Mouse (Mus musculus) midbrain, embryonic 11.5 days (tissue): ENCODE results near the gene Uhrf1bp1l. TPM values are rescaled to one million over a fixed set of nuclear protein-coding genes. Genes with fewer than 3 reads are reported as not detected.

ENCODE experiments used
- ATAC-seq: fragments of 200-750 bp; cut with Nextera tagmentation; 2 replicates; pipeline ENCODE4 v1.8.0; 2017; ENCODE audit warnings: moderate TSS enrichment, moderate library complexity; ENCODE audit not compliant: low FRiP score
- DNase-seq: peaks from one replicate; pipeline ENCODE4 v3.0.0; 2015; ENCODE audit warnings: low spot score; ENCODE audit errors: missing footprints
- H3K27ac ChIP-seq: fragments of 300-500 bp; sonication (generic); 2 replicates; pipeline ENCODE4 v1.5.1; 2014; ENCODE audit warnings: low read depth, low read length
- H3K27me3 ChIP-seq: fragments of 300-500 bp; sonication (generic); 2 replicates; pipeline ENCODE4 v1.6.1; 2014; ENCODE audit warnings: mild to moderate bottlenecking, low read length, moderate library complexity, mixed read lengths; ENCODE audit not compliant: control insufficient read depth, insufficient read depth
- H3K36me3 ChIP-seq: fragments of 300-500 bp; sonication (generic); 2 replicates; pipeline ENCODE4 v1.6.1; 2014; ENCODE audit warnings: mild to moderate bottlenecking, low read length, moderate library complexity, mixed read lengths; ENCODE audit not compliant: control insufficient read depth, insufficient read depth
- H3K4me1 ChIP-seq: fragments of 300-500 bp; sonication (generic); 2 replicates; pipeline ENCODE4 v1.6.1; 2014; ENCODE audit warnings: low read length; ENCODE audit not compliant: control insufficient read depth, insufficient read depth
- H3K4me2 ChIP-seq: fragments of 300-500 bp; sonication (generic); 2 replicates; pipeline ENCODE4 v1.6.1; 2014; ENCODE audit warnings: mild to moderate bottlenecking, moderate library complexity
- H3K4me3 ChIP-seq: fragments of 300-500 bp; sonication (generic); 2 replicates; pipeline ENCODE4 v1.5.1; 2014; ENCODE audit warnings: low read depth, low read length
- H3K9ac ChIP-seq: fragments of 300-500 bp; sonication (generic); 2 replicates; pipeline ENCODE4 v1.6.1; 2014; ENCODE audit warnings: low read length
- H3K9me3 ChIP-seq: fragments of 300-500 bp; sonication (generic); 2 replicates; pipeline ENCODE4 v1.6.1; 2016; ENCODE audit warnings: low read length; ENCODE audit not compliant: control insufficient read depth
- WGBS: fragments of 180-500 bp; shearing (Covaris S2); extraction: QIAGEN DNeasy Blood & Tissue Kit; methylation state at CpG from one replicate; pipeline ENCODE4 v1.1.7; 2014; 5-methylcytosine and 5-hydroxymethylcytosine counted together
- polyA plus RNA-seq: library from polyadenylated mRNA; unstranded; fragments of >200 nt; fragmentation: Nextera tagmentation; extraction: Ambion mirVana; gene quantifications from 2 replicates; pipeline ENCODE4 v1.2.1, GENCODE M21; 2014

Gene Uhrf1bp1l
- polyA plus RNA-seq, 1 experiment from 2014 or later = 28.8 TPM

DNA sequence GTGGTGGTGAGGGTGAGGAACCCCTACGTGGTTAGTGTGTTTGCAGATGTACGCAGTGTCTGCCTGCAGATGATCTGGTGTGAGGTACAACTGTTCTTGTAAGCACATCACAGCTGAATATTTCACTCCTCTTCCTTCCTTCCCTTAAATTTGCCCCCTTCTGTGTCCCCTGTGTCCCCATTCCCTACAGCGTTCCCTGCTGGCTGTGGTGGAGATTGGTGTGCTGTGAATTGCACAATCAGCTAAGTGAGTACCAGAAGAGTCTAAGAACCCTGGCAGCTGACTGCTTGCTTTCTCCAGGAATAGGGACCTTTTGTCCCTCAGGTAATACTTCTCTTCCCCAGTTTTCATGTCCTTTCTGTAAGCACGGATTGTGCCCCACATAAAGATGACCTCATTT is 10.4 kb downstream of the Uhrf1bp1l start:
- no peak overlapping the region for H3K4me2 ChIP-seq
- no peak for ATAC-seq
- no peaks in the 10 kb centered on the region for H3K36me3 ChIP-seq
- DNase-seq = no peak
- no peak overlapping the region for H3K4me3 ChIP-seq
- H3K27ac ChIP-seq = no peak overlapping the region
- no peak overlapping the region for H3K9ac ChIP-seq
- H3K4me1 ChIP-seq = no peaks in the 10 kb centered on the region
- 95% methylated on average over 4 of the region's 4 CpGs for WGBS
- H3K9me3 ChIP-seq = no peaks in the 10 kb centered on the region
- no peaks in the 10 kb centered on the region for H3K27me3 ChIP-seq

DNA sequence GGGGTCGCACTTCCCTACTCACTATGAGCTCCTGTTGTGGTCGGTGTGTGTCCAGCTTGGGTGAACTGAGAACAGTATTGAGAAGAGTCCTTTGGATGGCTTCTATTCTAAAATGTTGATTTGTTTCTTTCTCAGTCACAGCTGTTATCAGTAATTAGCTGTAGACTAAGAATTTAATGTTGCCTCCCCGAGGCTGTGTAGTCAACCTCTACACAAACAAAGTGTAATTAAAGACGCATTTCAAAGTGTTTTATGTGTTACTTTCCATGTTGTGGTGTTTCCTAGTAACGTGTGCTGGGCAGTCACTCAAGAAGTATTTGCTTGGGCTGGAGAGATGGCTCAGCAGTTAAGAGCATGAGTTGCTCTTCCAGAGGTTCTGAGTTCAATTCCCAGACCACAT is 16.0 kb downstream of the Uhrf1bp1l start:
- 95% methylated on average over 5 of the region's 5 CpGs for WGBS
- H3K4me1 ChIP-seq = no peaks in the 10 kb centered on the region
- H3K36me3 ChIP-seq = no peaks in the 10 kb centered on the region
- no peak overlapping the region for H3K4me2 ChIP-seq
- DNase-seq (no peak), ATAC-seq (no peak)
- no peaks in the 10 kb centered on the region for H3K27me3 ChIP-seq
- no peak overlapping the region for H3K27ac ChIP-seq
- no peak overlapping the region for H3K9ac ChIP-seq
- no peaks in the 10 kb centered on the region for H3K9me3 ChIP-seq
- H3K4me3 ChIP-seq = no peak overlapping the region

DNA sequence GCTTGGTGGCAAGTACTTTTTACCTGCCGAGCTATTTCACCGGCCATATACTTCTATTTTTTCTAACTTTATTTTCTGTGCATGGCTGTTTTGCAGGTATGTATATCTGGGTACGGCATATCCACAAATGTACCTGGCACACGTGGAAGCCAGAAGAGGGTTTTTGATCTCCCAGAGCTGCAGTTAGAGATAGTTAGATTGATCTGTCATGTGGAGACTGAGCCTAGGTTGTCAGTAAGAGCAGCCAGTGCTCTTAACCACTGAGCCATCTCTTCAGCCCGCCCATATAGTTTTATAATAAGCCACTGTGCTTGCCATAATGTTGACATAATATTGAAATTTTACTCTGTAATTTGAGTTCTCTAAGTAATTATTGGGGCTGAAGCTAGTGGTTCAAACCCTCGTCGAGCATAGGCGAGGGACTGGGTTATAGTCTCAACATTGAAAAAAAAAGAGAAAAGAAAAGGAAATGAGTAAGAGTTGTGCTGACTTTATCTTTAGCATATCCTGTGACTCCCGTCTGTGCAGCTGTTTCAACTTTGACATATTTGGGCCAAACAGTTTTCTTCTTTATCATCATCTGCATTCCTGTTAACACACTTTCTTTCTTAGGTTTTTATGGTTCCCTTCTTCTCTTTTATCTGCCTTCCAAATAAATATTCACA is 19.8 kb downstream of the Uhrf1bp1l start:
- Histone ChIP-seq H3K9ac (no peak overlapping the region), H3K4me1 (no peaks in the 10 kb centered on the region), H3K27ac (no peak overlapping the region), H3K4me2 (no peak overlapping the region), H3K36me3 (no peaks in the 10 kb centered on the region), H3K9me3 (no peaks in the 10 kb centered on the region), H3K27me3 (no peaks in the 10 kb centered on the region), H3K4me3 (no peak overlapping the region)
- ATAC-seq (no peak), DNase-seq (no peak)
- WGBS = 91% methylated on average over 9 of the region's 9 CpGs

DNA sequence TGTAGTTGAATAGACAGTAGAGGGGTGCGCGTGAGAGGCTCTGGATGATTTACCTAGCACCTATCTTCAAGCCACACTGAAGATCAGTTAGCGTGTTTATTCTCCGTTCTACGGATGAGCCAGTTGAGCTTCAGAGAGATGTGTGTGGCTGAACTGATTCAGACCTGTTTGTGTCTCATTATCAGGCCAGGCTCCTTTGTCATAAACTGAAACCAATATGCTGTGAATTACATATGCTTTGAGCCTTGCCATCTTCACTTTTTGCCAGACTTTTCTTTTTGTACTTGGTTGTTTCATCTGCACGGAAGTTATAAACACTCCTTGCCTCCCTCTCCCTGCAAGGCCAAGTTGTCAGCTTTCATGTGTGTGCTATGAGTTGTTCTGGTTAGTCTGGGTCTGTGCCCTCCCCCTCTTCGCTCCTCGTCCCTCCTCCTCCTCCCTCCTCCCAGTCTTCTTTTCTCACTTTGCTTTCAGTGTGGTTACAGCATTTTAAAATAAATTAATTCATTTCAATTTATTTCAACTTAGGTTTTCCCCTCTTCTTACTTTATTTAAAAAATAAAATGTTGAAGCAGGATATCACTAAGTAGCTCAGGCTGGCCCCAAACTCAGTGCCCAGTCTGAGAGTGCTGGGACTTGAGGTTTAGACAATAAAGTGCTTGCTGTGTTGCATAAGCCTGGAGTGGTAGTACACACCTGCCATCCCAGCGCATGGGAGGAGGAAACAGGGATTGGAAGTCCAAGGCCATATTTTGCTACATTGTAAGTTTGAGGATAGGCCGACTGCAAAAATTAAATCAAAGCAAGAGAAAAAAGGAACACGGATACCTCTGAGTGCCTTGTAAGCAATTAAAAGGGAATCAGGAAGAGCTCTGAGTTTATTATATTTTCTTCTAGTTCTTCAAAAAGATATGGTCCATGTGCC is 21.3 kb downstream of the Uhrf1bp1l start:
- WGBS = 94% methylated on average over 11 of the region's 11 CpGs
- no peak overlapping the region for H3K4me3 ChIP-seq
- H3K4me1 ChIP-seq = no peaks in the 10 kb centered on the region
- H3K27me3 ChIP-seq = no peaks in the 10 kb centered on the region
- no peak overlapping the region for H3K27ac ChIP-seq
- ATAC-seq = no peak
- no peak overlapping the region for H3K9ac ChIP-seq
- no peaks in the 10 kb centered on the region for H3K36me3 ChIP-seq
- DNase-seq = no peak
- H3K4me2 ChIP-seq = no peak overlapping the region
- H3K9me3 ChIP-seq = no peaks in the 10 kb centered on the region

DNA sequence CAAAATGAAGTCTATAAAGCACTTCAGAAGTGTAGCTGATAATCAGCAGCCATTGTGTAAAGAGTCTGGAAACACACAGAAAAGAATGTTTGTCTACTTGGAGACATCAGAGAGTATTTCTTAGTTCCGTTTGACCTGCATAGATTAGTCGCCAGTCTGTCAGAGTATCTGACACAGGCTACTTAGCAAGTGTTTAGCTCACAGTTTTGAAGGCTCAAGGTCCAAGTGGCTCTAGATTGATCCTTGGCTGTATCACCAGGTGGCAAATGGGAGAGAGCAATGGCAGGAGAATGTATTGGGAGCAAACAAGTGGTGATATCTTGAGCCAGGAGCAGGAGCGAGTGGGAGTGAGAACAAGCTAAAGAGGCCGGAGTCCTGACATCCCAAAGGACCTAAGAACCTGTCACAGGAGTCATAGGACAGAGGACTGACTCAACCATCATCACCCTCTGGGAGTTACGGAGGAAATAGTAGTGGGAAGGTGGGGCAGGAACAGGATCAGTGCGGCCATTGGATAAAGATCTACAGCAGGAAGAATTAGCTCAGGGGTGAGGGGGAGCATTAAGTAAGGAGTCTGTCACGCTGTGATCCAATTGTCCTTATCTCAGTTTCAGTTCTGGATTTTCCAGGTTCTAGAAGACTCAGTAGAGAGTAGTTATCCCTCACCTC is 23.7 kb downstream of the Uhrf1bp1l start:
- 85% methylated on average over 7 of the region's 7 CpGs for WGBS
- no peak for DNase-seq
- H3K4me3 ChIP-seq = no peak overlapping the region

DNA sequence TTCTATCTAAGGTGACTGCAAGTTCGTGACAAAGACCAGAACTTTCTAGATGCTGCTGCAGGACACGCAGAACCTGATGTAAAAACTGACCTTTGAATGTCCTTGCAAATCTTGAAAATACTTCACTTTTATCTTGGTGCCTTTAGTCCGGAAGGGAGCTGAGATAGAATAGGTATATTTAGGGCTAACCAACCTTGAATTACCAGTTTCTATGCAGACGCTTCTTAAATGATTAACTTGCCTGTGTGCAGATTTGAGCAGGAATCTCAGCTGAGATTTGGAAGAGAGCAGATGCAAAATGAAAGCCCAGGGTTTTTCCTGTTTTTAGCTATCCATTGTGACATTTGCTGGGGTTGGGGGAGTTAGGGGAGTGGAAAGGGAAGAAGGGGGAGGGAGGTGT is 24.3 kb downstream of the Uhrf1bp1l start:
- H3K4me1 ChIP-seq = no peaks in the 10 kb centered on the region
- no peak overlapping the region for H3K27ac ChIP-seq
- H3K4me3 ChIP-seq = no peak overlapping the region
- no peaks in the 10 kb centered on the region for H3K27me3 ChIP-seq
- no peak for ATAC-seq
- no peak overlapping the region for H3K4me2 ChIP-seq
- no peak for DNase-seq
- no peaks in the 10 kb centered on the region for H3K36me3 ChIP-seq
- H3K9ac ChIP-seq = no peak overlapping the region
- no peaks in the 10 kb centered on the region for H3K9me3 ChIP-seq
- 91% methylated on average over 4 of the region's 4 CpGs for whole genome bisulfite sequencing

More for the DNA sequence above, 23.7 kb downstream of the Uhrf1bp1l start:
- no peaks in the 10 kb centered on the region for H3K4me1 ChIP-seq
- H3K27me3 ChIP-seq = no peaks in the 10 kb centered on the region
- no peak overlapping the region for H3K27ac ChIP-seq
- no peak overlapping the region for H3K9ac ChIP-seq
- H3K9me3 ChIP-seq = no peaks in the 10 kb centered on the region
- H3K36me3 ChIP-seq = no peaks in the 10 kb centered on the region
- no peak for ATAC-seq
- no peak overlapping the region for H3K4me2 ChIP-seq

DNA sequence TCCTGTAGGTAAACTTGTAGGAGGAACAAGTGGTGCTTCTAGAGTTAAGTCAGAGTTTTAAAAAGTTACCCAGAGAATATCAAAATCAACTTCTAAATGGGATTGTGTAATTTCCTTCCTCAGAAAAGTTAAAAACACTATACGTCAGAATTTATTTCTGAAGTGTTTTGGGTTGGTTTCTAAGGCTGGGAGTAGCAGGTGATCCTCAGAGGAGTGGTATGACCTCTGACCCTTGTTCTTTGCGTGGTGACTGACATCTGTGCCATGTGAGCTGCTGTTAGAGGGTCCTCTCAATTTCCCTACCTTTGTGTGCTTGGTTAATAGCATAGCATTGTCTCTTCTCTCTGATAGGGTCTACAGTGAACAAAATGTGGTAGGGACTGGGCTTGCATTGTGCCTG is 27.1 kb downstream of the Uhrf1bp1l start:
- no peak overlapping the region for H3K9ac ChIP-seq
- DNase-seq (no peak), ATAC-seq (no peak)
- no peak overlapping the region for H3K27ac ChIP-seq
- H3K4me1 ChIP-seq = no peaks in the 10 kb centered on the region
- no peak overlapping the region for H3K4me2 ChIP-seq
- H3K4me3 ChIP-seq = no peak overlapping the region
- no peaks in the 10 kb centered on the region for H3K27me3 ChIP-seq
- 56% methylated on average over 2 of the region's 2 CpGs for WGBS
- no peaks in the 10 kb centered on the region for H3K36me3 ChIP-seq
- no peaks in the 10 kb centered on the region for H3K9me3 ChIP-seq

DNA sequence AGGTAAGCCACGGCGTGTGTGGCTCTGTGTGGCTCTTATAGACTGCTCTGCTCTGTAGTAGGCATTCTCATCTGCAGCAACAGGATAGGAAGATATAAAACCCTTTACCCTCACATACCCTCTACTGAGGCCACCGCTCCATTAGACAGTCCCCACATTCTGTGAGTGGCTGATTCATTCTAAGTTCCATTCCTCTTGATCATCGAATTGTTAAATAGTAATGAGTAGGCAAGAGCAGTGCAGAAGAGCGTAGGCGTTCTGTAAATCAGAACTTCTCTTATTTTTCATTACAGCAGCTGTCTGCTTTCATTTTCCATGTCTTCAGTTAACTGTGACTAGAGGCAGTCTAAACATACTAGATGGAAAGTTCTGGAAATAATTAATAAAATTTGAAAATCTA is 31.2 kb downstream of the Uhrf1bp1l start:
- Histone ChIP-seq H3K9me3 (no peaks in the 10 kb centered on the region), H3K27ac (no peak overlapping the region), H3K27me3 (no peaks in the 10 kb centered on the region), H3K4me3 (no peak overlapping the region), H3K4me2 (no peak overlapping the region), H3K36me3 (no peaks in the 10 kb centered on the region), H3K9ac (no peak overlapping the region), H3K4me1 (no peaks in the 10 kb centered on the region)
- DNase-seq (no peak), ATAC-seq (no peak)
- 92% methylated on average over 6 of the region's 6 CpGs for WGBS

DNA sequence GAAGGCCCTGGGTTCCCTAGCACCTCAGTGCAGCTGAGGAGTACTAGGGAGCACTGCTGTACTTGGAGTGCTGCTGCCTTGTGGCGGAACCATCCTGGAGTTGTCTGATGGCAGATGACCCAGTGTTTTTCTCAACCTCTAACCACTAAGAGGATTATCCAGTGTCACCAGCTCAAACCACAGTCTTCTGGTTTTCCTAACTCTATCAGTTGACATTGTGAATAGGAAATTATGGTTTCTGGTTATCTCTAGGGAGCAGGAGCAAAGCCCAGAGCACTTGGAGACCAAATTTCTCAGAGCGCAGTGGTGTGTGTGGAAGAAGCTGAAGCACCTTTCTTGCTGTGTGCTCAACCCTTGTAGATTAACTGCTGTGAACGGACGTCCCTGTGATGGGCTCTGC is 47.1 kb downstream of the Uhrf1bp1l start:
- Histone ChIP-seq H3K9ac (no peak overlapping the region), H3K27ac (no peak overlapping the region), H3K27me3 (no peaks in the 10 kb centered on the region), H3K4me1 (no peaks in the 10 kb centered on the region), H3K9me3 (no peaks in the 10 kb centered on the region), H3K4me3 (no peak overlapping the region), H3K4me2 (no peak overlapping the region), H3K36me3 (no peaks in the 10 kb centered on the region)
- WGBS = 95% methylated on average over 4 of the region's 4 CpGs
- DNase-seq (no peak), ATAC-seq (no peak)
